Mouse (Mus musculus): ENCODE measurements around the gene Gm21764.
"Not testable (repeated sequence)": the region's sequence is repeated elsewhere in the genome, so short reads cannot be mapped to it uniquely, and the experiment has no call there.

The Gm21764 gene

GRCm38 (mm10) chrY:18061712-18062111 is at the start of gene Gm21764:
Gm21764 (minus strand) TSS chrY:18061812.
- DNase-seq (ENCODE audit: low spot score), result not testable (repeated sequence)

GRCm38 (mm10) chrY:18088816-18089215 is 27.2 kb upstream of the Gm21764 start, which contains the start of gene Ssty1:
Ssty1 (plus strand) TSS chrY:18089116.
- DNase-seq (ENCODE audit: low spot score), result not testable (repeated sequence)

Measured in embryo, embryonic 10.5 days (tissue).